8 mouse cellular contexts compared by ENCODE assay signal in genomic region chr11:59238525-59239427, GRCm38 (mm10). TPM values are rescaled to one million over a fixed set of nuclear protein-coding genes. Genes with fewer than 3 reads are reported as not detected.
DNase-seq lines count a peak whose midpoint lies in the region; ATAC-seq and TF ChIP-seq lines count a peak whose summit lies in the region.

No protein-coding gene starts in this region.

- peak; percentile 43 to 52 for DNase-seq in B cell, adult 2 months
- peak; percentile 77 for DNase-seq in adrenal gland, postnatal 25 days
- DNase-seq in heart, postnatal 10 days, result peak; percentile 81 to 82
- peak; percentile 83 for DNase-seq in kidney, postnatal 14 days
- peak; percentile 77 for DNase-seq in liver, postnatal 0 days
- peak; percentile 77 for DNase-seq in urinary bladder, postnatal 14 days (ENCODE audit: low spot score)

- H3K4me2 ChIP-seq in liver, postnatal 0 days (ENCODE audit: low read depth, low read length), result no peak overlapping the region
- H3K4me2 ChIP-seq in neural tube, embryonic 13.5 days, result 0 out of 2 replicates have a peak overlapping the region, but pooled peaks have one; percentile 5

- no peaks in the 10 kb centered on the region for H3K4me1 ChIP-seq in embryonic fibroblast, embryonic 13.5 days (ENCODE audit: control insufficient read depth, insufficient read depth, low read length)
- no peaks in the 10 kb centered on the region for H3K4me1 ChIP-seq in liver, postnatal 0 days (ENCODE audit: insufficient read depth)
- H3K4me1 ChIP-seq in neural tube, embryonic 13.5 days (replicated peaks), result peaks cover 18% of the 10 kb centered on the region

- no peaks in the 10 kb centered on the region for H3K36me3 ChIP-seq in liver, postnatal 0 days (replicated peaks; ENCODE audit: insufficient read depth, low read length)
- H3K36me3 ChIP-seq in neural tube, embryonic 13.5 days, result no peaks in the 10 kb centered on the region

- no peak overlapping the region for H3K4me3 ChIP-seq in embryonic fibroblast, embryonic 13.5 days (ENCODE audit: insufficient read depth, low read length)
- H3K4me3 ChIP-seq in liver, postnatal 0 days (ENCODE audit: low read depth, low read length), result no peak overlapping the region
- no peak overlapping the region for H3K4me3 ChIP-seq in neural tube, embryonic 13.5 days

- TF ChIP-seq EP300 in liver, postnatal 0 days (IDR thresholded peaks at IDR 0.05; ENCODE audit: low read depth), result no peak

- TF ChIP-seq CTCF in embryonic fibroblast, embryonic 13.5 days (IDR thresholded peaks at IDR 0.05; ENCODE audit: borderline replicate concordance, insufficient read depth, low read length), result peak; percentile 33; the same call in 1 of the 2 replicates
- peak; percentile 79 for TF ChIP-seq CTCF in liver, postnatal 0 days (IDR thresholded peaks at IDR 0.05; ENCODE audit: low read depth)

- TF ChIP-seq POLR2A in embryonic fibroblast, embryonic 13.5 days (IDR thresholded peaks at IDR 0.05; ENCODE audit: low read depth, low read length), result no peak

- 0 out of 2 replicates have a peak, but pooled peaks cover 6% of the 10 kb centered on the region for H3K27me3 ChIP-seq in liver, postnatal 0 days (ENCODE audit: insufficient read depth, low read length)
- peaks cover 6% of the 10 kb centered on the region for H3K27me3 ChIP-seq in neural tube, embryonic 13.5 days

- no peaks in the 10 kb centered on the region for H3K9me3 ChIP-seq in liver, postnatal 0 days (ENCODE audit: low read length)
- no peaks in the 10 kb centered on the region for H3K9me3 ChIP-seq in neural tube, embryonic 13.5 days

- WGBS in liver, postnatal 0 days (ENCODE audit: insufficient replicate concordance), result 8% methylated on average over 14 of the region's 15 CpGs
- WGBS in neural tube, embryonic 13.5 days, result 4% methylated on average over 14 of the region's 15 CpGs

- ATAC-seq in liver, postnatal 0 days, result peak; percentile 87
- peak; percentile 81 for ATAC-seq in neural tube, embryonic 13.5 days (ENCODE audit: low read depth)

- intact Hi-C loops in heart, postnatal 10 days (cut with DNase I), result loop anchor here (1.0 kb wide), 1 partner anchor 54 kb away; no protein-coding TSS in a partner anchor

- no peak overlapping the region for H3K27ac ChIP-seq in embryonic fibroblast, embryonic 13.5 days (ENCODE audit: insufficient read depth, low read length)
- H3K27ac ChIP-seq in liver, postnatal 0 days (ENCODE audit: low read depth), result no peak overlapping the region
- no peak overlapping the region for H3K27ac ChIP-seq in neural tube, embryonic 13.5 days (replicated peaks)

- H3K9ac ChIP-seq in liver, postnatal 0 days (replicated peaks), result no peak overlapping the region
- 0 out of 2 replicates have a peak overlapping the region, but pooled peaks have one; percentile 26 for H3K9ac ChIP-seq in neural tube, embryonic 13.5 days

RNA-seq across cellular contexts. Expression of gene Arf1, which starts 10.7 kb away (rescaled TPM):
- total RNA-seq in adrenal gland, postnatal 25 days (2021), result 405 and 412 TPM in 2 replicates
- 412 and 414 TPM in 2 replicates for polyA plus RNA-seq in embryonic fibroblast, embryonic 13.5 days (2011; ENCODE audit: insufficient read length, low read depth, missing spikeins)
- total RNA-seq in heart, postnatal 10 days (2021), result 100 to 1,000 TPM; 339 to 344 TPM
- polyA plus RNA-seq in liver, postnatal 0 days (2015; fragmentation: Nextera tagmentation; extraction: Ambion mirVana), result 244 and 254 TPM in 2 replicates
- 642 and 663 TPM in 2 replicates for polyA plus RNA-seq in neural tube, embryonic 13.5 days (2015; fragmentation: Nextera tagmentation; extraction: Ambion mirVana)

RNA-seq across cellular contexts. Expression of gene 2310033P09Rik, which starts 30.7 kb away (rescaled TPM):
- total RNA-seq in adrenal gland, postnatal 25 days (2021), result 32.4 and 36.6 TPM in 2 replicates
- polyA plus RNA-seq in embryonic fibroblast, embryonic 13.5 days (2011; ENCODE audit: insufficient read length, low read depth, missing spikeins), result 7.2 and 7.7 TPM in 2 replicates
- 10 to 100 TPM in 1 of 2 experiments, 1 to 10 TPM in 1; 9.4 to 12.3 TPM for total RNA-seq in heart, postnatal 10 days (2021)
- 14.8 and 16.2 TPM in 2 replicates for polyA plus RNA-seq in liver, postnatal 0 days (2015; fragmentation: Nextera tagmentation; extraction: Ambion mirVana)
- polyA plus RNA-seq in neural tube, embryonic 13.5 days (2015; fragmentation: Nextera tagmentation; extraction: Ambion mirVana), result 26.3 and 28.8 TPM in 2 replicates

RNA-seq across cellular contexts. Expression of gene Mrpl55, which starts 36.5 kb away (rescaled TPM):
- 42.3 and 52.6 TPM in 2 replicates for total RNA-seq in adrenal gland, postnatal 25 days (2021)
- polyA plus RNA-seq in embryonic fibroblast, embryonic 13.5 days (2011; ENCODE audit: insufficient read length, low read depth, missing spikeins), result 28.3 and 32.5 TPM in 2 replicates
- total RNA-seq in heart, postnatal 10 days (2021), result 10 to 100 TPM; 86.9 to 88.0 TPM
- 64.2 and 65.2 TPM in 2 replicates for polyA plus RNA-seq in liver, postnatal 0 days (2015; fragmentation: Nextera tagmentation; extraction: Ambion mirVana)
- 89.9 and 95.6 TPM in 2 replicates for polyA plus RNA-seq in neural tube, embryonic 13.5 days (2015; fragmentation: Nextera tagmentation; extraction: Ambion mirVana)

RNA-seq across cellular contexts. Expression of gene Guk1, which starts 46.8 kb away (rescaled TPM):
- total RNA-seq in adrenal gland, postnatal 25 days (2021), result 49.2 and 54.6 TPM in 2 replicates
- polyA plus RNA-seq in embryonic fibroblast, embryonic 13.5 days (2011; ENCODE audit: insufficient read length, low read depth, missing spikeins), result 43.1 and 46.4 TPM in 2 replicates
- 10 to 100 TPM; 74.3 to 76.2 TPM for total RNA-seq in heart, postnatal 10 days (2021)
- 59.5 and 64.4 TPM in 2 replicates for polyA plus RNA-seq in liver, postnatal 0 days (2015; fragmentation: Nextera tagmentation; extraction: Ambion mirVana)
- 179 and 191 TPM in 2 replicates for polyA plus RNA-seq in neural tube, embryonic 13.5 days (2015; fragmentation: Nextera tagmentation; extraction: Ambion mirVana)

RNA-seq across cellular contexts. Expression of gene Wnt3a, which starts 51.8 kb away (rescaled TPM):
- not detected in 2 replicates for total RNA-seq in adrenal gland, postnatal 25 days (2021)
- polyA plus RNA-seq in embryonic fibroblast, embryonic 13.5 days (2011; ENCODE audit: insufficient read length, low read depth, missing spikeins), result not detected in 2 replicates
- total RNA-seq in heart, postnatal 10 days (2021), result not detected
- polyA plus RNA-seq in liver, postnatal 0 days (2015; fragmentation: Nextera tagmentation; extraction: Ambion mirVana), result not detected in 2 replicates
- 1.2 and 1.7 TPM in 2 replicates for polyA plus RNA-seq in neural tube, embryonic 13.5 days (2015; fragmentation: Nextera tagmentation; extraction: Ambion mirVana)
